Mouse (Mus musculus) testis, adult 2 months (tissue): Measurements from ENCODE around the gene Lhx2.

Source experiments
- CTCF ChIP-seq: fragments of 200-500 bp; IDR thresholded peaks from 2 replicates; pipeline ENCODE4 v1.5.1; 2012; ENCODE audit warnings: low read depth, mild to moderate bottlenecking, inconsistent platforms, low read length, moderate library complexity; ENCODE audit not compliant: control insufficient read depth, insufficient read depth, insufficient replicate concordance
- POLR2A ChIP-seq: fragments of 200-500 bp; IDR thresholded peaks from 2 replicates; pipeline ENCODE4 v1.6.1; 2012; ENCODE audit warnings: low read depth, mild to moderate bottlenecking, inconsistent platforms, low read length, moderate library complexity; ENCODE audit not compliant: control insufficient read depth

DNA sequence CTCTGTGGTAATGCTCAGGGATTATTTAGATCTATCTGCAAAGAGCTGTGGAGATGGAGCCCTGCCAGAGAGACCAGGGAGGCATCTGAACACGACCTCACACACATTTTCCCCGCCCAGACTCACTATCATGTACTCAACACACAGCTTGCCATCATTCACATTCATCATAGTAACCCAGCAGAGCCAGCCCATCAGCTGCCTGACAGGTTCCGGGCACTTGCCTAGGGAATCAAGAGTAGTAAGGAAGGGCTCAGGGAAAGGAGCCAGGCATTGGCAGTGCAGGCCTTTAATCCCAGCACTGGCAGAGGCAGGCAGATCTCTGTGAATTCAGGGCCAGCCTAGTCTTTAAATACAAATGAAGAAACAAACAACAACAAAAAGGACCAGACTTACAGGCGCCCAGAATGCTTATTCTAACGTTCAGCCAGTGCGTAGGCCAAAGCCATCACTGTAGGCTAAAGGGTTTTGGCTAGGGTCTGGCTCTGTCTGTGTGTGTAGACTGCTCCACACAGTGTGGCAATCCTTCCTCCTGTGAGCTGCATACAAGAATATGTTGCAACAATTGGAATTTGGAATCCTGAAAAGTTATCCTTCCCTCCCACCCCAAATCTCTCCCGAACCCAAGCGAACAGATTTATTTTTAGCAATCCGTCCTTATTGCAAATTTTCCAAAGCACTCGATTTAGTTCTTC lies 48.6 kb downstream of the Lhx2 start:
- TF ChIP-seq CTCF (no peak), POLR2A (no peak)
